Mouse (Mus musculus) G1E (cell line): ENCODE measurements at regions not wholly inside any gene's neighbourhood (a gene's known extent, or its start where the extent isn't known, plus 50 kb on each side); places are given as distances from the start of the nearest gene placed in this dataset.

Experiments
- ATAC-seq: 2 replicates; pipeline ENCODE4 v1.8.0; 2016; ENCODE audit warnings: mild to moderate bottlenecking; ENCODE audit not compliant: insufficient number of reproducible peaks, poor library complexity, low FRiP score, severe bottlenecking; ENCODE audit errors: extremely low read depth
- DNase-seq: peaks from one replicate; pipeline ENCODE4 v3.0.0; 2012; ENCODE audit warnings: low spot score
- H3K27me3 ChIP-seq: 2 replicates; pipeline ENCODE4 v1.6.1; 2012; ENCODE audit warnings: mild to moderate bottlenecking, low read length, inconsistent platforms; ENCODE audit not compliant: insufficient read depth
- H3K36me3 ChIP-seq: replicated peaks from 2 replicates; pipeline ENCODE3; 2012; ENCODE audit warnings: mild to moderate bottlenecking, inconsistent platforms
- H3K4me1 ChIP-seq: 2 replicates; pipeline ENCODE4 v1.6.1; 2012; ENCODE audit warnings: low read depth, low read length, inconsistent platforms, mixed read lengths; ENCODE audit not compliant: insufficient read depth
- H3K4me3 ChIP-seq: 2 replicates; pipeline ENCODE4 v1.5.1; 2012; ENCODE audit warnings: low read depth, mild to moderate bottlenecking, inconsistent platforms, low read length, moderate library complexity, mixed read lengths
- H3K9me3 ChIP-seq: replicated peaks from 2 replicates; pipeline ENCODE4 v1.6.1; 2012; ENCODE audit warnings: inconsistent platforms
- CTCF ChIP-seq: IDR thresholded peaks from 2 replicates; pipeline ENCODE4 v1.5.1; 2012; ENCODE audit warnings: low read depth, low read length, inconsistent platforms, mixed read lengths
- GATA1 ChIP-seq: IDR thresholded peaks from 2 replicates; pipeline ENCODE4 v1.6.1; 2012; ENCODE audit warnings: borderline replicate concordance, low read length, inconsistent platforms, mixed read lengths
- GATA2 ChIP-seq: IDR thresholded peaks from 2 replicates; pipeline ENCODE4 v1.6.1; 2012; ENCODE audit warnings: low read depth, low read length, inconsistent platforms, borderline replicate concordance
- POLR2AphosphoS5 ChIP-seq: IDR thresholded peaks from 2 replicates; pipeline ENCODE4 v1.6.1; 2012; ENCODE audit warnings: low read depth, low read length, inconsistent platforms; ENCODE audit not compliant: insufficient replicate concordance
- TAL1 ChIP-seq: conservative IDR thresholded peaks from 2 replicates; pipeline ENCODE4 v1.6.1; 2012; ENCODE audit warnings: low read depth, low read length, inconsistent platforms, mixed read lengths

DNA sequence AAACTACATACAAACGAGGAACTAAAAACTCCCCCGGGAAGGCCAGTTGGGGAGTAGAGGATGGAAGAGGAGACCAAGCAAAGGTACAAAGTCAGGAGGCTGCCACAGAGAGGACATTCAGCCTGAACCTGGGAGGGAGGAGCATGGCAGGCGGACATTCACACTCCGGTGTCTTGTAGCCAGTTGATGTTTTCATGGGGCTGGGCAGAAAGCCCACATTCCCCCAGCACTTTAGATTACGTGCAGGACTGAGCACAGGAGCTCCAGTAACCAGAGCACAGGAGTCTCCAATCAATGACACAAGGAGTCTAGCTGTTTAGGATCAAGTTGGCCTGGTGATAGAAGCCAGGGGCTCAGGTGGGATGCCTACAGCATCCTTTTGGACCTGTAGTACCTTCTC is 360.1 kb downstream of the Pdcd6ip start:
- H3K27me3 ChIP-seq, result no peaks in the 10 kb centered on the region
- no peaks in the 10 kb centered on the region for H3K4me1 ChIP-seq
- no peaks in the 10 kb centered on the region for H3K36me3 ChIP-seq
- peaks cover 60% of the 10 kb centered on the region for H3K9me3 ChIP-seq
- ATAC-seq (no peak), DNase-seq (no peak)
- no peak for TF ChIP-seq CTCF
- TF ChIP-seq GATA1, result no peak
- no peak for TF ChIP-seq POLR2AphosphoS5
- no peak for TF ChIP-seq GATA2
- no peak for TF ChIP-seq TAL1
- no peak overlapping the region for H3K4me3 ChIP-seq

DNA sequence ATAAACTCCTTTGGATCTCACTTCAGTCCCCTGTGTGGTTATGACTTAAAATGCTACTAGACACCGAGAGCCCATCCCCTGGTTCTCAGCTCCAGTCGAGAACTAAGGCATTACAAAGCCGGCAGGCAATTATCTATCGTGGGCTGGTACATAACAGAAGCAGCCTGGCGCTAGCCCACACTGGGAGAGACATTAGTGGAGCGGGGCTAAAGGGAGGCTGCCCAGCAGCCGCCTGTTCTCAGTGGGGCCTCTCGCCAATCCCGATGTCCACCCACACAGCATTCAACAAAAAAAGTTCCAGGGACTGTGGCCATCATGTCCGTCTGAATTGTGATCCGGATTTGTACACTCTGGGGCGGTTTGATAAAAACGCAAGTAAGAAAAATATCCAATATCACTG is 361.5 kb downstream of the Pdcd6ip start:
- Histone ChIP-seq H3K27me3 (no peaks in the 10 kb centered on the region), H3K9me3 (peaks cover 56% of the 10 kb centered on the region)
- DNase-seq, result no peak

DNA sequence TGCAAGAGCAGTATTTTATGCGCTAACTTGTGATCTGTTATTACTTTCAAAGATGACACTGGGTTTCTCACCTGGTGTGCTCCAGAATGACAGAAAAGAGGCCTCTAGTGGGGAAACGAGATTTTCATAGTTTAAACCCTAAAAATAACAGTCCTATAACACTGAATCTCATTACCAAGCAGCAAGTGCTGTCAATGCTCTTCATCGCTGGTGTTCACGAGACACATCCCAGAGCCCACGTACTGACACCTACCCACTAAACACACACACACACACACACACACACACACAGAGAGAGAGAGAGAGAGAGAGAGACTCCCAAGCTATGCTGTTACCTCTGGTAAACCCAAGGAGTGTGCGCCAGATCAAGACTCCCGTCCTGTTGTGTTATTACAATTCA is 365.9 kb downstream of the Pdcd6ip start:
- DNase-seq (no peak), ATAC-seq (no peak)
- H3K9me3 ChIP-seq, result peaks cover 55% of the 10 kb centered on the region

More for the DNA sequence above, 361.5 kb downstream of the Pdcd6ip start:
- Histone ChIP-seq H3K36me3 (no peaks in the 10 kb centered on the region), H3K4me3 (no peak overlapping the region), H3K4me1 (no peaks in the 10 kb centered on the region)
- TF ChIP-seq POLR2AphosphoS5, result no peak
- no peak for TF ChIP-seq GATA2
- no peak for TF ChIP-seq GATA1
- no peak for TF ChIP-seq TAL1
- no peak for TF ChIP-seq CTCF
- ATAC-seq, result no peak

DNA sequence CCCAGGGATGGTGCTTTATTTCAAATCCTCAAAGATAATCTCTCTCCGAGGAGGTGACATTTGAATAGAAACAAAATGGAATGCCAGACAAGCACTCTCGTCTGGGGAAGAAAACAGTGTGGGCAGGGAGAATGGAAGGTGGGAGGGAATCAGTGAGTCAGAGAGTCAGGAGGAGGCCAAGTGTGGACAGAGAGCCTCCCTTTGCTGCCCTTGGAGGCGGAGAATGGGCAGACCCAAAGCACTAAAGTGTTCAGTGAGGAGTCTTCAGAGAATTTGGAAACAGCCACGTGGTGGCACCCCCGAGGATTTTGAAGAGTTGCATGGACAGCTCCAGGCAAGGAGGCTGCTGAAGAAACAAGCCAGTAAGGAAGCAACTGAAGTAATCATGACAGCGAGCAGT is 367.2 kb downstream of the Pdcd6ip start:
- no peak for DNase-seq

More for the DNA sequence above, 365.9 kb downstream of the Pdcd6ip start:
- Histone ChIP-seq H3K36me3 (no peaks in the 10 kb centered on the region), H3K4me3 (no peak overlapping the region), H3K4me1 (no peaks in the 10 kb centered on the region), H3K27me3 (no peaks in the 10 kb centered on the region)
- TF ChIP-seq TAL1 (no peak), GATA2 (no peak), CTCF (no peak), GATA1 (no peak), POLR2AphosphoS5 (no peak)

DNA sequence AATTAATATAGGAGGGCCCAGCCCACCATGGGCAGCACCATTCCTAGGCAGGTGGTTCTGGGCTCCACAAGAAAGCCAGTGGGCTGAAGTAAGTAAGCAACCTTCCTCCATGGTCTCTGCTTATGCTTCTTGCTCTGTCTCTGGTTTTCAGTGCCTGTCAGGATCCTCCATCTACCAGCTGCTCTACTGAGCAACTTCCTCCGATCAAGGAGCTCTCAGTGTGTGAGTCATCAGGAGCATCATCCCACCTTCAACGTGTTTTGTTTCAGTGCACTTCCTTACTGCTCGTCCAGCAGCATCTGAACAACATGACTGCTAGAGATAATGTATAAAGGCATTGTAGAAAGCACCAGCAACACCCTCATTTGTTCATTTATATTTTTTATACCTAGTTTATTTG is 368.0 kb downstream of the Pdcd6ip start:
- peaks cover 54% of the 10 kb centered on the region for H3K9me3 ChIP-seq
- ATAC-seq, result no peak
- H3K4me3 ChIP-seq, result no peak overlapping the region

More for the DNA sequence above, 367.2 kb downstream of the Pdcd6ip start:
- Histone ChIP-seq H3K36me3 (no peaks in the 10 kb centered on the region), H3K4me3 (no peak overlapping the region), H3K9me3 (peaks cover 54% of the 10 kb centered on the region), H3K4me1 (no peaks in the 10 kb centered on the region), H3K27me3 (no peaks in the 10 kb centered on the region)
- TF ChIP-seq GATA1 (no peak), CTCF (no peak), GATA2 (no peak), POLR2AphosphoS5 (no peak), TAL1 (no peak)
- ATAC-seq, result no peak

DNA sequence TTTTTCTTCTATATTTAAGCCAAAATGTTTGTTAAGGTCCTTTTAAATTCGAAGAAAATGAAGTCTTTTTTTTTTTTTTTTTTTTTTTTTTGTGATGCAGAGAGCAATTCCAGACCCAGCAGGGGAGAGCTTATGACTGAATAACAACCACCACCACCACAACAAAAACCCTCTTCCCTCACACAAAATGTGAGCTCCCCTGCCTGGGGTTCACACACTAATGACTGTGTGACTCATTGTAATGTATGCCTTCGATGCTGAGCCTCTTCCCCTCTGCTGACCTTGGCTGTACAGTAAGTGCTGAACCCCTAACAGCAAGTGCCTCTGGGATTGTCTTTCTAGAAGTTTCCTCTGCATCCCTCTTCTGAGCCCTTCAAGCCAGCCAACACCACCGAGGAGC is 383.6 kb downstream of the Pdcd6ip start:
- DNase-seq, result no peak
- Histone ChIP-seq H3K4me1 (no peaks in the 10 kb centered on the region), H3K4me3 (no peak overlapping the region), H3K36me3 (no peaks in the 10 kb centered on the region), H3K27me3 (no peaks in the 10 kb centered on the region), H3K9me3 (peaks cover 40% of the 10 kb centered on the region)
- ATAC-seq, result no peak
- TF ChIP-seq TAL1, result no peak
- no peak for TF ChIP-seq CTCF
- TF ChIP-seq GATA2, result no peak
- no peak for TF ChIP-seq POLR2AphosphoS5
- TF ChIP-seq GATA1, result no peak

More for the DNA sequence above, 368.0 kb downstream of the Pdcd6ip start:
- TF ChIP-seq GATA1, result no peak
- Histone ChIP-seq H3K36me3 (no peaks in the 10 kb centered on the region), H3K27me3 (no peaks in the 10 kb centered on the region), H3K4me1 (no peaks in the 10 kb centered on the region)
- no peak for DNase-seq
